Mouse (Mus musculus) lung, postnatal 0 days (tissue): ENCODE measurements around the gene Bcas1. TPM values are rescaled to one million over a fixed set of nuclear protein-coding genes. Genes with fewer than 3 reads are reported as not detected.

Source experiments
- ATAC-seq: fragments of 200-750 bp; cut with Nextera tagmentation; 2 replicates; pipeline ENCODE4 v1.8.0; 2017; ENCODE audit warnings: moderate library complexity
- DNase-seq: peaks from one replicate; pipeline ENCODE4 v3.0.0-alpha.2; 2016; ENCODE audit warnings: low spot score
- H3K27ac ChIP-seq: fragments of 300-500 bp; sonication (generic); 2 replicates; pipeline ENCODE4 v1.5.1; 2014; ENCODE audit warnings: antibody characterized with exemption, mild to moderate bottlenecking, low read length, mixed read lengths
- H3K27me3 ChIP-seq: fragments of 300-500 bp; sonication (generic); replicated peaks from 2 replicates; pipeline ENCODE4 v1.6.1; 2014; ENCODE audit warnings: low read length, mixed read lengths; ENCODE audit not compliant: insufficient read depth
- H3K36me3 ChIP-seq: fragments of 300-500 bp; sonication (generic); 2 replicates; pipeline ENCODE4 v1.6.1; 2014; ENCODE audit warnings: low read length, mixed read lengths; ENCODE audit not compliant: insufficient read depth
- H3K4me1 ChIP-seq: fragments of 300-500 bp; sonication (generic); 2 replicates; pipeline ENCODE4 v1.6.1; 2014; ENCODE audit warnings: antibody characterized with exemption, low read depth, low read length, mixed read lengths; ENCODE audit not compliant: insufficient read depth
- H3K4me2 ChIP-seq: fragments of 300-500 bp; sonication (generic); replicated peaks from 2 replicates; pipeline ENCODE4 v1.6.1; 2014; ENCODE audit warnings: low read depth, mild to moderate bottlenecking, low read length, moderate library complexity, mixed read lengths
- H3K4me3 ChIP-seq: fragments of 300-500 bp; sonication (generic); 2 replicates; pipeline ENCODE4 v1.5.1; 2014; ENCODE audit warnings: low read depth, low read length
- H3K9ac ChIP-seq: fragments of 300-500 bp; sonication (generic); replicated peaks from 2 replicates; pipeline ENCODE4 v1.6.1; 2014; ENCODE audit warnings: low read depth, mild to moderate bottlenecking
- H3K9me3 ChIP-seq: fragments of 300-500 bp; sonication (generic); 2 replicates; pipeline ENCODE4 v1.6.1; 2016; ENCODE audit warnings: low read length, mixed read lengths
- CTCF ChIP-seq: IDR thresholded peaks from 2 replicates; pipeline ENCODE4 v1.5.1; 2016; ENCODE audit warnings: antibody characterized with exemption, mild to moderate bottlenecking
- EP300 ChIP-seq: IDR thresholded peaks from 2 replicates; pipeline ENCODE4 v1.6.1; 2016; ENCODE audit warnings: antibody characterized with exemption, mild to moderate bottlenecking, control low read depth
- WGBS: fragments of 180-500 bp; shearing (Covaris S2); extraction: QIAGEN DNeasy Blood & Tissue Kit; methylation state at CpG from one replicate; pipeline ENCODE4 v1.1.7; 2014; 5-methylcytosine and 5-hydroxymethylcytosine counted together
- polyA plus RNA-seq: library from polyadenylated mRNA; unstranded; fragments of >200 nt; fragmentation: Nextera tagmentation; extraction: Ambion mirVana; gene quantifications from 2 replicates; pipeline ENCODE4 v1.2.1, GENCODE M21; 2015

Bcas1 gene
- polyA plus RNA-seq, 1 experiment from 2014 or later, result 3.1 TPM

GRCm38 (mm10) chr2:170342312-170342830 is 85.3 kb downstream of the Bcas1 start:
- no peak for ATAC-seq
- no peak overlapping the region for H3K27ac ChIP-seq

GRCm38 (mm10) chr2:170341179-170341578 is 86.5 kb downstream of the Bcas1 start:
- Histone ChIP-seq H3K9me3 (no peaks in the 10 kb centered on the region), H3K9ac (no peak overlapping the region), H3K36me3 (no peaks in the 10 kb centered on the region), H3K4me1 (peaks cover 12% of the 10 kb centered on the region; the same call in 1 of the 2 replicates), H3K27ac (no peak overlapping the region), H3K4me2 (no peak overlapping the region), H3K27me3 (no peaks in the 10 kb centered on the region), H3K4me3 (no peak overlapping the region)
- 66% methylated on average over 8 of the region's 8 CpGs for WGBS
- DNase-seq (no peak), ATAC-seq (no peak)
- no peak for TF ChIP-seq EP300
- TF ChIP-seq CTCF, result no peak

More at GRCm38 (mm10) chr2:170342312-170342830, 85.3 kb downstream of the Bcas1 start:
- Histone ChIP-seq H3K4me2 (no peak overlapping the region), H3K4me3 (no peak overlapping the region), H3K9ac (no peak overlapping the region), H3K36me3 (no peaks in the 10 kb centered on the region), H3K27me3 (no peaks in the 10 kb centered on the region), H3K4me1 (peaks cover 14% of the 10 kb centered on the region), H3K9me3 (no peaks in the 10 kb centered on the region)
- no peak for DNase-seq
- TF ChIP-seq EP300, result no peak
- TF ChIP-seq CTCF, result no peak
- WGBS, result 82% methylated on average over 12 of the region's 12 CpGs

GRCm38 (mm10) chr2:170336266-170336760 is 91.3 kb downstream of the Bcas1 start:
- TF ChIP-seq CTCF, result no peak
- no peak for TF ChIP-seq EP300
- WGBS, result 35% methylated on average over 9 of the region's 9 CpGs
- no peaks in the 10 kb centered on the region for H3K9me3 ChIP-seq
- H3K4me3 ChIP-seq, result no peak overlapping the region
- no peak overlapping the region for H3K4me2 ChIP-seq
- no peaks in the 10 kb centered on the region for H3K27me3 ChIP-seq
- ATAC-seq (peak; percentile 38), DNase-seq (no peak)
- no peak overlapping the region for H3K27ac ChIP-seq
- H3K36me3 ChIP-seq, result no peaks in the 10 kb centered on the region
- no peak overlapping the region for H3K9ac ChIP-seq
- no peaks in the 10 kb centered on the region for H3K4me1 ChIP-seq

GRCm38 (mm10) chr2:170335168-170335567 is 92.5 kb downstream of the Bcas1 start:
- DNase-seq (no peak), ATAC-seq (no peak)
- H3K4me1 ChIP-seq, result no peaks in the 10 kb centered on the region
- no peak overlapping the region for H3K27ac ChIP-seq
- H3K36me3 ChIP-seq, result no peaks in the 10 kb centered on the region
- H3K4me3 ChIP-seq, result no peak overlapping the region
- no peaks in the 10 kb centered on the region for H3K9me3 ChIP-seq
- no peaks in the 10 kb centered on the region for H3K27me3 ChIP-seq
- no peak for TF ChIP-seq EP300
- TF ChIP-seq CTCF, result no peak
- H3K4me2 ChIP-seq, result no peak overlapping the region
- WGBS, result 91% methylated on average over 5 of the region's 5 CpGs
- H3K9ac ChIP-seq, result no peak overlapping the region

GRCm38 (mm10) chr2:170331870-170332269 is 95.8 kb downstream of the Bcas1 start:
- no peak overlapping the region for H3K4me3 ChIP-seq
- TF ChIP-seq EP300, result no peak
- TF ChIP-seq CTCF, result no peak; the same call in 1 of the 2 replicates
- no peak overlapping the region for H3K9ac ChIP-seq
- H3K9me3 ChIP-seq, result no peaks in the 10 kb centered on the region
- no peaks in the 10 kb centered on the region for H3K36me3 ChIP-seq
- WGBS, result 45% methylated on average over 2 of the region's 2 CpGs
- ATAC-seq (no peak), DNase-seq (no peak)
- no peaks in the 10 kb centered on the region for H3K4me1 ChIP-seq
- H3K27me3 ChIP-seq, result no peaks in the 10 kb centered on the region
- H3K4me2 ChIP-seq, result no peak overlapping the region
- no peak overlapping the region for H3K27ac ChIP-seq

- Histone ChIP-seq H3K4me1 (no peaks in the 10 kb centered on the region), H3K27me3 (no peaks in the 10 kb centered on the region), H3K4me3 (no peak overlapping the region), H3K9ac (no peak overlapping the region), H3K9me3 (no peaks in the 10 kb centered on the region), H3K4me2 (no peak overlapping the region), H3K36me3 (no peaks in the 10 kb centered on the region), H3K27ac (peak overlapping the region; percentile 32; the same call in 1 of the 2 replicates)
- ATAC-seq (peak; percentile 81), DNase-seq (peak; percentile 37)
- TF ChIP-seq CTCF (no peak), EP300 (no peak)
- 42% methylated on average over 8 of the region's 8 CpGs for WGBS
Observed at GRCm38 (mm10) chr2:170330466-170330865, 97.2 kb downstream of the Bcas1 start.
